Mouse (Mus musculus) thymus, postnatal 0 days (tissue): Measurements from ENCODE around the gene Hipk1. TPM values are rescaled to one million over a fixed set of nuclear protein-coding genes. Genes with fewer than 3 reads are reported as not detected.
A peak's percentile ranks its signal among the peaks of the same experiment; 100 is the strongest.

Experiments
- DNase-seq: peaks from one replicate; pipeline ENCODE4 v3.0.0-alpha.2; 2015; ENCODE audit warnings: low spot score
- polyA plus RNA-seq: library from polyadenylated mRNA; unstranded; fragments of >200 nt; fragmentation: Nextera tagmentation; extraction: Ambion mirVana; gene quantifications from 2 replicates; pipeline ENCODE4 v1.2.1, GENCODE M21; 2015

The Hipk1 gene
- polyA plus RNA-seq, 1 experiment from 2014 or later = 24.5 TPM

DNA sequence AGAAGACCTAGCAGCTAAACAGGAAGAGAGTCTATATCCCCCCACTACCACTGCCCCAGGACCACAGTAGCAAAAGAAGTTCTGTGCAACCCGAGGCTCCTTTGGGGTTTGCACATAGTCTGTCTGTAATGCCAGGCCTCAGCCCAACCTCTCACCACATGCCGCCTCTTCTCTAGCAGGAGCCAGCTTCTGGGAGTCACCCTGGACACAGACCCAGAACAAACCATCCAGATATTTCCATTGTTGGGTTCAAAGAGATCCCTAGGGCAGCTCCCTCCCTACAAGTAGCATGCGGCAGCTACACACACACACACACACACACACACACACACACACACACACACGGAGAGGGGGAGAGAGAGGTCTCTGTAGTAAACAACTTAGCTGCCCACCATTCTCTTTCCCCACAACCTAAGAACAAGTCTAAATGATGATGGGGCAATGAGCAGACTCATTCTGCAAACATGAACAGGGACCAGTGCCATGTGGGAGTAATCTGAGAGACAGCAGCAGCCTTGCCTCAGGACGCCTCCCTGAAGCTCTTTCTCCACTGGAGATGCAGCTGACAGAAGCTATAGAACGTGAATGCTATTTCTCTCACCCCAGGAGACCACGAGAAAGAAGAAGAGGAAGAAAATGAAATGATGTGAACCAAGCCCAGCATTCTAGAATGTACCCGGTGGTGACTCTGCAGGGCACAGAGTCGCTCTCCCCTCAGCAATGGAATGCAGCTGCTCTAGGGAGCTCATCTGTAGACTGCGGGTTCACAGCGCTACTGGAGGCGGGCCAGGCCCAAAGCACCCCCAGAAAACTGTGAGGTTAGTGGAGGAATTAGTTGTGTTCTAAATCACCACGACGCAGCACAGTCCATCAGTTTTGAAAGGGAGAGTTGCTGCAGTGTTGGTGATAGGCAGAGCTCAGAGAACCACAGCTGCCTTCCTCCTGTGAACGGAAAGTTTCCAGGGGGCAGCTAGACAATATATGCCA is 74.3 kb downstream of the Hipk1 start:
- DNase-seq = no peak

DNA sequence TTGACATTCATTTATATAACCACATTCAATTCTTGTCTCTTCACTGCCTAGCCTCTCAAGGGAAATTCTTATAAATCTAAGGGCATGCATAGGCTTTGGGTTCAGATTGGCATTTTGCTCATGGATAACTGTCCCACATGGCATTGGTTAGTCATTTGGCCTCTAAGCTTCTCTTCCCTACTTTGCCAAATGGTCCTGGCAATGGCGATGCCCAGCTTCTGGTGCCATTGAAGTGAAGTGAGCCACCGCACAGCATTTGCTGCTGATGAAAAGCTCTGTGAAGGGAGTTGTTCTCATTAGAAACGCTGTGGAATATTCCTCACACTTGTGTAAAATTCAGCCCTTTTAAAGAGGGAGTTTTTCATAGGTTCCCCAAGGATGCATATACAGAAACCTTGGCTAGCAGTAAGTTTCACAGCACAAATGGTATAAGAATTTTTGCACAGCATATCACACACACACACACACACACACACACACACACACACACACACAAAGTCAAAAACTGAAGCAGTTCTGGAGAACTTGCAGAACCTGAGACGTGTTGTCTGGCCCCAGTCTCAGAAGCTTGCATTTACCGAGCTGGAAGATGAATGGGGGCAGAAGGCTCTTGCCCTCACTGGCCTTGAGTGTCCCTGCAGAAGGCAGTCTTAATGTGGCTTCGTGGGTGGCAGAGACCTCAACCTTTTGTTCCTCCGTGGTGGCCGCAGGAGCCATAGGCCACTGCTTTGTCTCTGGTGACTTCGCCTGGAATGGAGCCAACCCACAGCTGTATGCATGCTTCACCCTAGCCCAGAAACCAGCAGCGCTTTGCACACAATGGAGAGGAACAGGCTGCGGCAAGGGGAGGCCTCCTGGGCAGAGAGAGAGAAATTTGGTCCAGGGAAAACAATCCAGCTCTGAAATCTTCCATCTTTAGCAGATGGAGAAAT is 75.3 kb downstream of the Hipk1 start:
- DNase-seq = no peak

DNA sequence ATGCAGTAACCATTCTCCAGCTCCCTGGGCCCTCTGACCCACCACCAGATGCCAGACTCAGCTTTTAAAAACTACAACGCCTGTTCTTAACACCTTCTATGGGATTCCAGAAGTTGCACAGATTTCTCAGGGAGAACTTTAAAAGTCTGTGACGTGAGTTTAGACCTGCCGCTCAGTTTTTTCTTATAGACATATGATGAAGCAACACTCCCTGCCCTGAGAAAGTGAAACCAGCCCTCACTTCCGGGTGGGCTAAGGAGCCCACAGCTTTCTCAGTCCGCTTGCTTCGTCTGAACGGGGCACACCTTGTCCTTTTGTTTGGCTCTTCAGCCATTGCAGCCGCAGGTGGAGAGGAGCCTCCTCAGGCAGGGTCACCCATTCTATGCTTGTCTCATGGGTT is 76.4 kb downstream of the Hipk1 start:
- no peak for DNase-seq

DNA sequence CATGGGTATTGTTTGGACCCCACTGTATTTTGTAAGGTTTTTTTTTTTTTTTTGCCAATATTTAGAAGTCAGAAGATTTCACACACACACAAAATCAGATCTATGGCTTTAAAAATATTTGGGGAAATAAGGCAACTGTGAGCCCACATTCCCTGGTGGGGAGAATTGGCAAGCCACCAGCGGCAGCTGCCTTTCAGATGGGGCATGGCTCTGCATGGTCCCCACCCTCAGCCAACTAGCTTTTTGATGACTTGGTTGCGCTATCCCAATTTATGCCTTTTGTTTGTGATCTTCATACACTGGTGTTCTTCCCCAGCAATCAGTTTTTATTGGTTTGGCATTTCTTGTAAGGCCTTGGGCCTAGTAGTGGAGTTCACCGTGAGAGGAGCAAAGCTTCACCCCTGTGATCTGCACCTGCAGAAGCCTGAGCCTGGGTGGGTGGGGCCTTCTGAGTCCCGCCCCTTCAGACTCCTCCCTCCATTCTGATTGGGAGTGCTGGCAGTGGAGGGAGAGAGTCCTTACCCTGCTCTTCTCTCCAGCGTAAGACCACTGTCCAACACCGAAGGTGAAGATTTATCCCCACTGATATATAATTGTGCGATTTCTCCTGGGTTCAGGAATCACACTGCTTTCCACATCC is 77.0 kb downstream of the Hipk1 start:
- peak; percentile 42 for DNase-seq

DNA sequence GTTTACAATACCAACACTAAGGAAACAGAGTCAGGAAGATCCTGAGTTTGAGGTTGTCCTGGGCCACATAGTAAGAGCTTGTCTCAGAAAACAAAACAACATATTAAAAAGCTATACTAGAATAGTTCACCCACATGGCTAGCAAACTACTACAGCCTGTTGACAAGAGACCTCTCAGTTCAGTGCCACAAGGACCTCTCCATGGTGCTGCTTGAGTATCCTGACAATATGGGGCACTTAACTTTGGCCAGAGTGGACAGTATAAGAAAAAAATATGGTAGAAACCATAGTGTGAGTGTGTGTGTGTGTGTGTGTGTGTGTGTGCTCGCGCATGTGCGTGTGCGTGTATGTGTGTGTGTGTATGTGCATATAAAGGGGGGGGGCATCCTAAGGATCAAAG is 79.2 kb downstream of the Hipk1 start:
- no peak for DNase-seq

DNA sequence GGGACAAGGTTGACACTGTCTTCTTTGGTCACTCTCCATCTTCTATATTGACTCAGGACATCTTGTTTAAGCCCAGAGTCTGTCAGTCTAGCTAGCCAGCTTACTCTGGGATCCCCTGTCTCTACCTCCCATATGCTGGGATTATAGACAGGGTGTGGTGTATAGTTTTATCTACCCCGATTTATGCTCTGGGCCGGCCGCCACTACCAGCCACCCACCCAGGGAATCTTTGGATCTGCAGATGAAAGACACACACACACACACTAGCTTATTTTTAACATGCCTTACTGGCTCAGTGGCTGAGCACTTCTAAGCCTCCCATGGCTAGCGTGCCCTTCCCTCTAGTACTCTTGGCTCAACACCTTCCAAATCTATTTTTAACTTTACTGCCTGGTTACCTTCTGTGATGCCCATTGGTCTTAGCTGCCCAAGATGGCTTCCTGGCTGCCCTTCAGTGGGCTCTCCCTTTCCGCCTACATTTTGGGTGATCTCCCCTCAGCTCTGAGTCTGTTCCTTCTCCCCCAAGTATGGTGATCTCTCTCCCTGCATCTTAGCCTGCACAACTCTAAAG is 81.8 kb downstream of the Hipk1 start:
- no peak for DNase-seq

DNA sequence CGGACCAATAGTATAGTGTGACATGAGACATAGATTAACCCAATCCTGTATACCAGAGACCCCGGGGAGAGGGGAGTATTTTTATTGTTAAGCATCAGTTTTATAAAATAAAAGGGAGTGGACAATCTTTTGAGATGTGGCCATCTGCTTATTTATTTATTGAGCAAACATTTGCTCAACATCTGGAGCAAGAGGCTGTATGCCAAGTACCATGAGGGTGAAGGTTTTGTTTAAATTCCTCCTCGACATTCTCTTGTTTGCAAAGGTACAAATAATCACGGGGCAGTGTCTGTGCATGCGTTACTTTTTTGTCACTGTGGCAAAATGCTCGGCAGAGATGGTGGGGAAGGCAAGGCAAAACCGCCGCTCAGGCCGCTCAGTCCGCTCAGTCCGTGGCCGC is 85.9 kb downstream of the Hipk1 start:
- no peak for DNase-seq

DNA sequence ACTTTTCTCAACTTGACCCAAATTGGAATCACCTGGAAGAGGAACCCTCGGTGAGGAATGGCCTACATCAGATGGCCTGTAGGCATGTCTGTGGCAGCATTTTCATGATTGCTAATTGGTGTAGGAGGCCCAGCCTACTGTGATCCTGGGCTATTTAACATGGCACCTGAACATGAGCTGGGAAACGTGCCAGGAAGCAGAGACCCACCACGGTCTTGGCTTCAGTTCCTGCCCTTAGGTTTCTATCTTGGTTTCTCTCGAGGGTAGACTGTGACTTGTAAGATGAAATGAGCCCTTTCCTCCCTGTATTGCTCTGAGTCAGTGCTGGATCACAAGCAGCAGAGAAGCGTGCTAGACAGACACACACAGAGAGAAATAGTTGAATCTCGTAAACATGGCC is 86.7 kb downstream of the Hipk1 start:
- no peak for DNase-seq

DNA sequence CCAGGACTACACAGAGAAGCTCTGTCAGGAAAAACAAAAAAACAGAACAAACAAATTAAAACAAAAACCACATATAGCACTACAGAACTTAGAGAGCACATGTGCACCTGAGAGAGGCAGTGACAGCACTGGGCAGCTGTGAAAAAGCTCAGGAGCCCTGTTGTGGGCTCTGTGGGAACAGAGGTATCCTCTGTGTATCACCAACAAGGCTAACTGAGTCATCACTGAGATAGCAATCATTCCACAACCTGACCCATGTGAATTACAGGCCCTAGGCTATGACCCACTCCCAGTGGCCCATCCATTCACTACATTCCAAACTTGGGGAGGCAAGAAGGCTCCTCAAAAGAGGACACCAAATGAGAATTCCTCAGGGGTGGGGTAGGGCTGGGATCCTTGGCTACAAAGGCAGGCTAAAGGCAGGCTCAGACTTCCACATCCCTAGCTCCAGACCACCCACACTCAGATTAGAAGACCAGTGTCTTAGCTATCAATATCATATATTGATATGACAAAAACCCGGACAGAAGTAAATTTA is 94.9 kb downstream of the Hipk1 start:
- no peak for DNase-seq

DNA sequence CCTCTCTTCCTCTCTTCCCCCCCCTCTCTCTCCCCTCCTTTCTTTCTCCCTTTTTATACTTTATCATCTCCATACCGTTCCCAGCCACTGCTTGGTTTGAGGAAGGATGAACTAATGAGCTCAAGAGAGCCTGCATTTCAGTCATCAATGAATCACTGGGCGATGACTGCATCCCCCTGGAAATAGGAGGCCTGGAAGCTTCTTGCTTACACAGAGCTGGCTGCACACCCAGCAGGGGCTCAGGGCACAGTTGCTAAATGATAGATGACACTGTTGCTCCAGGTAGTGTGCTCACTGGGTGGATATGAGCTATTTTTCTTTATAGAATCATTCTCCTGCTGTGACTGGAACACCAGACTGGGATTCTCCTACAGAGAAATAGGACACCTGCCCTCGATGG is 95.8 kb downstream of the Hipk1 start:
- no peak for DNase-seq

DNA sequence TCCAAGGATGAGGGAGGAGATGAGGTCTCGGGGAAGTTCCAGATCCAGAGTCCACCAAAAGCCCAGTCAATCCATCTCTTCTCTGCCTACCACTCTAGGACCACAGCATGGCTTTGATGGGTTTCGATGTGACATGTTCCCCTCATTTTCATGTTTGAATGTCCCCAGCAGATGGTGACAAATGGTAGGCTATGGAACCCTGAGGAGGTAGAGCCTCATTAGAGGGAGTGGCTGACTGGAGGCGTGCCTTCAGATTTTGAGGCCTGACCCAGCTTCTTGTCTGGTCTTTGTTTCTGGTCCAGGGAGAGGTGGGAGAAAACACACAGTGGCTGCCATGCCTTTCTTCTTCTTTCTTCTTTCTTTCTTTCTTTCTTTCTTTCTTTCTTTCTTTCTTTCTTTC is 100.9 kb downstream of the Hipk1 start:
- peak; percentile 10 for DNase-seq

Other genes with a start within 250 kb of the Hipk1 start
- 0.05 TPM in 1 of 2 replicates, not detected in the other for gene Syt6, start 216.3 kb downstream of the Hipk1 start, polyA plus RNA-seq
- gene Atg4a-ps, start 145.5 kb downstream of the Hipk1 start, polyA plus RNA-seq = 0.24 and 0.42 TPM in 2 replicates
- 2.4 and 2.9 TPM in 2 replicates for gene Olfml3, start 53.6 kb downstream of the Hipk1 start, polyA plus RNA-seq
- gene Gm10964, start 52.2 kb downstream of the Hipk1 start, polyA plus RNA-seq = not detected in 2 replicates
- 47.8 and 50.9 TPM in 2 replicates for gene Dclre1b, start 17.9 kb upstream of the Hipk1 start, polyA plus RNA-seq
- gene Ap4b1, start 18.0 kb upstream of the Hipk1 start, polyA plus RNA-seq = 24.8 and 26.4 TPM in 2 replicates
- 0.19 and 0.29 TPM in 2 replicates for gene Gm43064, start 18.0 kb upstream of the Hipk1 start, polyA plus RNA-seq
- 1.1 and 2.4 TPM in 2 replicates for gene Bcl2l15, start 41.0 kb upstream of the Hipk1 start, polyA plus RNA-seq
- gene Ptpn22, start 68.2 kb upstream of the Hipk1 start, polyA plus RNA-seq = 59.5 and 64.6 TPM in 2 replicates
- gene Rsbn1, start 122.6 kb upstream of the Hipk1 start, polyA plus RNA-seq = 18.6 and 22.2 TPM in 2 replicates
- gene Phtf1, start 176.5 kb upstream of the Hipk1 start, polyA plus RNA-seq = 38.9 and 43.8 TPM in 2 replicates